Mouse (Mus musculus) lung, embryonic 16.5 days (tissue): ENCODE data around the gene Syt1. TPM values are rescaled to one million over a fixed set of nuclear protein-coding genes. Genes with fewer than 3 reads are reported as not detected.

Experiments used
- ATAC-seq: fragments of 200-750 bp; cut with Nextera tagmentation; 2 replicates; pipeline ENCODE4 v1.8.0; 2017; ENCODE audit warnings: low read depth, mild to moderate bottlenecking, moderate library complexity
- H3K27ac ChIP-seq: fragments of 300-500 bp; sonication (generic); 2 replicates; pipeline ENCODE4 v1.5.1; 2014; ENCODE audit warnings: mild to moderate bottlenecking, control low read depth, low read length
- H3K27me3 ChIP-seq: fragments of 300-500 bp; sonication (generic); 2 replicates; pipeline ENCODE4 v1.6.1; 2014; ENCODE audit warnings: low read depth, low read length, mixed read lengths; ENCODE audit not compliant: control insufficient read depth, insufficient read depth
- H3K36me3 ChIP-seq: fragments of 300-500 bp; sonication (generic); 2 replicates; pipeline ENCODE4 v1.6.1; 2014; ENCODE audit warnings: low read length; ENCODE audit not compliant: control insufficient read depth, insufficient read depth
- H3K4me1 ChIP-seq: fragments of 300-500 bp; sonication (generic); replicated peaks from 2 replicates; pipeline ENCODE4 v1.6.1; 2014; ENCODE audit warnings: low read length, mixed read lengths; ENCODE audit not compliant: control insufficient read depth, insufficient read depth
- H3K4me2 ChIP-seq: fragments of 300-500 bp; sonication (generic); 2 replicates; pipeline ENCODE4 v1.6.1; 2014; ENCODE audit warnings: low read depth, low read length, control low read depth
- H3K4me3 ChIP-seq: fragments of 300-500 bp; sonication (generic); 2 replicates; pipeline ENCODE4 v1.5.1; 2014; ENCODE audit warnings: mild to moderate bottlenecking, low read length, control low read depth
- H3K9ac ChIP-seq: fragments of 300-500 bp; sonication (generic); 2 replicates; pipeline ENCODE4 v1.6.1; 2014; ENCODE audit warnings: low read length, control low read depth
- H3K9me3 ChIP-seq: fragments of 300-500 bp; sonication (generic); 2 replicates; pipeline ENCODE4 v1.6.1; 2016; ENCODE audit warnings: low read length; ENCODE audit not compliant: control insufficient read depth
- WGBS: fragments of 180-500 bp; shearing (Covaris S2); extraction: QIAGEN DNeasy Blood & Tissue Kit; methylation state at CpG from one replicate; pipeline ENCODE4 v1.1.7; 2014; 5-methylcytosine and 5-hydroxymethylcytosine counted together
- polyA plus RNA-seq: library from polyadenylated mRNA; unstranded; fragments of >200 nt; fragmentation: Nextera tagmentation; extraction: Ambion mirVana; gene quantifications from 2 replicates; pipeline ENCODE4 v1.2.1, GENCODE M21; 2015

Gene Syt1
- polyA plus RNA-seq, 1 experiment from 2014 or later = 0.83 TPM

DNA sequence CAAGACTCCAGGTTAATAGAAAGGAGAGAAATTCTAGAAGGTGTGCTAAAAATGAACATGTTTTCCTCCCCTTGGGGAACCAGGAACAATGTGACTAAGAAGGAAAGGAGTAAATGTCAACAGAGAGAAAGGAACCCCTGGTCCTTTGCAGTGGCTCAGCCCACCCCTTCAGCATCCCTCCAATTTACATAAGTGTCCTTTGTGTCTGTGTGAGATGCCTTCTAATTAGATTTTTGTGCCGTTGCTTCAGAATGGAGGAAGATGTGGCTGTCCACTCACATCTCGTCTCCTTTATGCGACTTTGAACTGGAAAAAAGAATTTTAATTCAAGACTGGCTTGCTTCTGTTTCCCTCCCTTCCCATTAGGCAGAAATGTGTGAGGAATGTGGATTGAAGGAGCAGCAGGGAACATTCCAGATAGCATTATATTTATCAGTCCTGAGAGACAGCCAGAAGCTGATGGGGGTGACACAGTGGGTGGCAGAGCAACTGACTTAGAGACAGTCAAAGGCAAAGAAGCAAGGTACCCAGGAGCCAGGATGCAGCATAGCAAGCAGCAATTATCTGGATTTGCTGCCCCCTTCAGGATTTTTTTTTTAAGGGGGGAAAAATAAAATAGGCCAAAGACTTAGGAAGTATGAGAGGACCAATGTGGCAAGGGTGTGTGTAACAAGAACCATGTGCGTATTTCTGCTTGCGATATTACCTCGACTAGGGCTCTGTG is 486.3 kb downstream of the Syt1 start:
- Histone ChIP-seq H3K27me3 (no peaks in the 10 kb centered on the region), H3K27ac (no peak overlapping the region), H3K9ac (no peak overlapping the region), H3K4me2 (no peak overlapping the region), H3K36me3 (no peaks in the 10 kb centered on the region), H3K9me3 (no peaks in the 10 kb centered on the region), H3K4me1 (peaks cover 6% of the 10 kb centered on the region), H3K4me3 (no peak overlapping the region)
- WGBS = 50% methylated on average over 6 of the region's 6 CpGs
- ATAC-seq = peak; percentile 56; the same call in 1 of the 2 replicates

DNA sequence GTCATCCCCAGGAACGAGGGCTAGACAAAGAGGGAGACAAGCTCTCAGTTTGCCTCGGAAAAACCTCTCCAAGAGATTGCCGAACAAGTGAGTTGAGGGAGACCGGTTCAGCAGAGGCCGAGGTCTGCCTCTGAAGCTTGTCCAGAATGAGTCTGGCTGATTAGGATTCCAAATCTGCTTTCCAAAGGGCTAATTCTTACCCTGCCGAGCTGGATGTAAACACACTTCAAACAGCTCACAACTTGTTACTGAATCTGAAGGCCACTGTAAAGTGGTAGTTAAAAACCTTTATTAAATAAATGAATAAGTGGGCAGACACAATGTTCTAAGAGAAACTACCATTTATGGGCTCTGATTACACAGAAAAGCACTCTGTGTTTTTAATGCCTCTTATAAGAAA is 491.6 kb downstream of the Syt1 start:
- Histone ChIP-seq H3K27me3 (no peaks in the 10 kb centered on the region), H3K9me3 (no peaks in the 10 kb centered on the region), H3K36me3 (no peaks in the 10 kb centered on the region), H3K4me3 (no peak overlapping the region), H3K9ac (no peak overlapping the region), H3K27ac (no peak overlapping the region), H3K4me1 (peaks cover 3% of the 10 kb centered on the region), H3K4me2 (no peak overlapping the region)
- 0 out of 2 replicates have a peak, but pooled peaks have one; percentile 17 for ATAC-seq
- WGBS = 30% methylated on average over 6 of the region's 6 CpGs

- H3K9me3 ChIP-seq = no peaks in the 10 kb centered on the region
- WGBS = 63% methylated on average over 9 of the region's 9 CpGs
These were observed 493.7 kb downstream of the Syt1 start for GRCm38 (mm10) chr10:108517076-108517475.

GRCm38 (mm10) chr10:108514671-108515070 is 496.1 kb downstream of the Syt1 start:
- Histone ChIP-seq H3K4me1 (peaks cover 2% of the 10 kb centered on the region; the same call in 1 of the 2 replicates), H3K36me3 (no peaks in the 10 kb centered on the region), H3K27me3 (no peaks in the 10 kb centered on the region), H3K4me3 (no peak overlapping the region), H3K27ac (no peak overlapping the region), H3K9ac (no peak overlapping the region), H3K9me3 (no peaks in the 10 kb centered on the region), H3K4me2 (no peak overlapping the region)
- WGBS = 56% methylated on average over 7 of the region's 7 CpGs
- no peak for ATAC-seq

More at GRCm38 (mm10) chr10:108517076-108517475, 493.7 kb downstream of the Syt1 start:
- Histone ChIP-seq H3K4me1 (peaks cover 3% of the 10 kb centered on the region), H3K4me2 (no peak overlapping the region), H3K9ac (no peak overlapping the region), H3K4me3 (no peak overlapping the region), H3K36me3 (no peaks in the 10 kb centered on the region), H3K27me3 (no peaks in the 10 kb centered on the region), H3K27ac (no peak overlapping the region)
- ATAC-seq = no peak

GRCm38 (mm10) chr10:108509579-108509978 is 501.2 kb downstream of the Syt1 start:
- Histone ChIP-seq H3K36me3 (no peaks in the 10 kb centered on the region), H3K27me3 (no peaks in the 10 kb centered on the region), H3K27ac (no peak overlapping the region), H3K4me1 (peaks cover 4% of the 10 kb centered on the region), H3K4me2 (no peak overlapping the region), H3K4me3 (no peak overlapping the region), H3K9me3 (no peaks in the 10 kb centered on the region), H3K9ac (no peak overlapping the region)
- no peak for ATAC-seq
- 80% methylated on average over 3 of the region's 3 CpGs for WGBS

DNA sequence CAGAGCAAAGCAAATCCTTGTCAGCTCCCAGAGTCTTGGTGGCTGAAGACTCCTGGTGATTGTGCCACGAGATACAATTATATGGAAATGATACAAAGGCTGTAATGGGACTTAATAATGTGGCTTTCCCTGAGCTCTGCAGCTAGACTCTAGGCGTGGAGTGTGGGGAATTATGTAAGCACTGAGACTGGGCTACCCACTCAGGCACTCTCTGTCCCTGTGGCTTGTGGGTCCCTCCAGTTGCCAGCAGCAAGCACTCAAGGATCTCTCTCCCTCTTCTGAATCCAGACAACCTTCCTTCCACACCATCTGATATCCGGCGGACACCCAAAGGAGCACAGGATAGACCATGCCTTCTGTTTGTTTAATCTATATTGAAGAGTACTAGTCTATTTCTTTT is 503.9 kb downstream of the Syt1 start:
- Histone ChIP-seq H3K4me3 (no peak overlapping the region), H3K4me1 (peaks cover 4% of the 10 kb centered on the region), H3K4me2 (no peak overlapping the region), H3K36me3 (no peaks in the 10 kb centered on the region), H3K27me3 (no peaks in the 10 kb centered on the region), H3K9me3 (no peaks in the 10 kb centered on the region), H3K27ac (no peak overlapping the region), H3K9ac (no peak overlapping the region)
- 82% methylated on average over 4 of the region's 4 CpGs for WGBS
- ATAC-seq = no peak

GRCm38 (mm10) chr10:108504925-108505324 is 505.9 kb downstream of the Syt1 start:
- Histone ChIP-seq H3K4me1 (peaks cover 4% of the 10 kb centered on the region), H3K27ac (no peak overlapping the region), H3K9ac (no peak overlapping the region), H3K36me3 (no peaks in the 10 kb centered on the region), H3K27me3 (no peaks in the 10 kb centered on the region), H3K4me3 (no peak overlapping the region), H3K4me2 (peak overlapping the region; percentile 46), H3K9me3 (no peaks in the 10 kb centered on the region)
- WGBS = 29% methylated on average over 7 of the region's 7 CpGs
- ATAC-seq = peak; percentile 31; the same call in 1 of the 2 replicates

DNA sequence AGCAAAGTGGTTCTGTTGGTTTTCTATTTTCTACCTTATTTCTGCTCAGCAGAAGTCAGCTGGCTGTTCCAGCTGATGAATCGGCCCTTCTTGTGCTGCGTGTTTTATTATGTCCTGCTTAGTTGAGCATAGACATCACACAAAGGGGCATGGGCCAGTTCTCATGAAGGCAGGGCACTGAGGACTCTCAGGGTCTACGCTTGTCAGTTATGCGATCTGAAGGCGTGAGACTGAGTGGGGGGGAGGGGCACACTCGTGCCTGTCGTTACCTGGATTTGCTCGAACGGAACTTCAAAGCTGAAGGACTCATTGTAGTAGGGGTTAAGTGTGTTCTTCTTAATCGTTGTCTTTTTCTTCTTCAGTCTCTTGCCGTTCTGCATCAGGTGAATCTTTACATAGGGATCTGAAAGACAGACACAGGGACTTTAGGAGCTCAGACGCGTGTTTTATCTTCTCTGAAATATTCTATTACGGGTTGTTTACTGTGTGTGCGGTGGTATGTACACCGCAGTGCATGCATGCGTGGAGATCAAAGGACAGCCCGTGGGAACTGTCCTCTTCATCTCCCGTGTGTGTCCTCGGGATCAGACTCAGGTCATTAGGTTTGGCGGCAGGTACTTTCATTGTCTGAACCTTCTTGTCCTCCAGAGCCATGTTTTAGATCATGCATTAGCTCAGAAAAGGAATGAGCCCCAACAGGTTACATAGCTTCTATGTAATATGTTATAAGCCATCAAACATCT is 506.5 kb downstream of the Syt1 start:
- 44% methylated on average over 21 of the region's 21 CpGs for WGBS
- peak; percentile 60; the same call in 1 of the 2 replicates for ATAC-seq
- H3K4me1 ChIP-seq = peaks cover 4% of the 10 kb centered on the region
- peak overlapping the region; percentile 21; the same call in 1 of the 2 replicates for H3K9ac ChIP-seq
- peak overlapping the region; percentile 46 for H3K4me2 ChIP-seq
- no peaks in the 10 kb centered on the region for H3K36me3 ChIP-seq
- H3K4me3 ChIP-seq = peak overlapping the region; percentile 28
- no peaks in the 10 kb centered on the region for H3K9me3 ChIP-seq
- no peak overlapping the region for H3K27ac ChIP-seq
- no peaks in the 10 kb centered on the region for H3K27me3 ChIP-seq

GRCm38 (mm10) chr10:108490231-108490630 is 520.6 kb downstream of the Syt1 start:
- no peak overlapping the region for H3K27ac ChIP-seq
- H3K4me3 ChIP-seq = no peak overlapping the region
- WGBS = 22% methylated on average over 7 of the region's 7 CpGs
- H3K36me3 ChIP-seq = no peaks in the 10 kb centered on the region
- no peak for ATAC-seq
- H3K4me2 ChIP-seq = no peak overlapping the region
- H3K9ac ChIP-seq = no peak overlapping the region
- H3K27me3 ChIP-seq = no peaks in the 10 kb centered on the region
- H3K4me1 ChIP-seq = no peaks in the 10 kb centered on the region
- no peaks in the 10 kb centered on the region for H3K9me3 ChIP-seq
